Mouse (Mus musculus): ENCODE measurements around the gene Atp6v0a4. TPM values are rescaled to one million over a fixed set of nuclear protein-coding genes. Genes with fewer than 3 reads are reported as not detected.
A peak's percentile ranks its signal among the peaks of the same experiment; 100 is the strongest.

Atp6v0a4 gene
- polyA plus RNA-seq, 1 experiment from 2014 or later: not detected

DNA sequence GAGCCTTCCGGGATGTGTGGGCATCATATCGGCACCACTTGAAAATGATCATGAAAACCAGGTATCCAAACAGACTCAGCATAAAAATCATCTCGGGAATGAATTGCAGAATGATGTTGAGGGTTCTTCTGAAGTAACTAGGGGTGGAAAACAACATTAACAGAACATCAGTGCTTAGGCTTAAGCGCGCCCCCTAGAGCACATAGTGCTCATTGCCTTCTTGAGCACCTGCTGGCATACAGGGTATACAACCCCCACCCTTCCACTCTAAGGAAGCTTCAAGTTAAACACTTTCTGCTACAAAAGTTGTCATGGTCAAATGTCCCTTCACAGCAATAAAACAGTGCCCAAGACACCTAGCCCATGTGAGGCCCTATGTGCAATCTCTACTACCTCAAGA, 65.6 kb downstream of the Atp6v0a4 start:
- DNase-seq (ENCODE audit: low spot score): no peak
- Histone ChIP-seq H3K4me3 (no peak overlapping the region), H3K9me3 (replicated peaks) (peaks cover 3% of the 10 kb centered on the region; the same call in 1 of the 2 replicates), H3K36me3 (no peaks in the 10 kb centered on the region), H3K27ac (no peak overlapping the region), H3K27me3 (ENCODE audit: low read depth, poor library complexity, severe bottlenecking) (no peaks in the 10 kb centered on the region), H3K4me1 (no peaks in the 10 kb centered on the region)
- 54% methylated on average over 5 of the region's 5 CpGs for WGBS

DNA sequence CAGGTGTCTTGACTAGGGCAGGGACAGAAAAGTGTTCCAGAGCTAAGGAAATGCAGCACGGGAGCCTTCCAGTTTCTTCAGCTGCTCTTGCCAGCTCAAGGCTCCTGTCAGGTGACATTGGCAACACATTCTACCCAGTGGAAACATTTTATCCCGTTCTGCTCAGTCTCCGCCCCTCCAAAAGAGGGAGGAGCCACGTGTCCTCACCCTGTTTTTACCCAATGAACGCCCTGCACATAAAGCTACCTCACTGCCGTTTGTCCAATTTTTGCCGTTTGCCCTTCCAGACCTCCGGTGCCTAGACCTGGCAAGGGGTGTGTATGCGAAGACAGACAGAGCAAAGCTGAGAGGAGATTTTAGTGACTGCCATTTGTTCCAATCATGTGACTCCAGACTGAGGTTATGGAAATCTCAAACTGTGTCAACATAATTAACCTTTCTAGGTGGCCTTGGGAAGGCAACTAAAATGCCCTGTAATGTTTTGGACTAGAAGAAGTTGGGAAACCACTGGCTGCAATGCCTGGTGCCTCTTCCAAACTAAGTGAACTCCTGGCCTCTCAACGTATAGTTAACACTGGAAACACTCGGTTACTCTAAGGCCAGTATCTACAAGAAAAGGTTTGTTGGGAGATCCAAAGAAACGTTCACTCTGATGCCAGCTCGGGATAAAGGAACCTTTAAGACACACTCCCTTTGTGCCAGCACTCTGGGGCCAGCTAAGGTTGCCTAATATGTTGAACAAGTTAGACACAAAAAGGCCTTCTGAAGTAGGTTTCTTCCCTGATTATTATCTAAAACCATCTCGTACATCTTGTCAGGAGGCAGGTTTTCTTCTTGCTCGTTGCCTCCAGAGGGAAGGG, 68.7 kb downstream of the Atp6v0a4 start:
- no peaks in the 10 kb centered on the region for H3K9me3 ChIP-seq (replicated peaks)
- H3K36me3 ChIP-seq: no peaks in the 10 kb centered on the region
- H3K27ac ChIP-seq: no peak overlapping the region
- DNase-seq (ENCODE audit: low spot score): no peak
- H3K27me3 ChIP-seq (ENCODE audit: low read depth, poor library complexity, severe bottlenecking): no peaks in the 10 kb centered on the region
- 87% methylated on average over 15 of the region's 15 CpGs for WGBS
- H3K4me3 ChIP-seq: no peak overlapping the region
- peaks cover 3% of the 10 kb centered on the region; the same call in 1 of the 2 replicates for H3K4me1 ChIP-seq

DNA sequence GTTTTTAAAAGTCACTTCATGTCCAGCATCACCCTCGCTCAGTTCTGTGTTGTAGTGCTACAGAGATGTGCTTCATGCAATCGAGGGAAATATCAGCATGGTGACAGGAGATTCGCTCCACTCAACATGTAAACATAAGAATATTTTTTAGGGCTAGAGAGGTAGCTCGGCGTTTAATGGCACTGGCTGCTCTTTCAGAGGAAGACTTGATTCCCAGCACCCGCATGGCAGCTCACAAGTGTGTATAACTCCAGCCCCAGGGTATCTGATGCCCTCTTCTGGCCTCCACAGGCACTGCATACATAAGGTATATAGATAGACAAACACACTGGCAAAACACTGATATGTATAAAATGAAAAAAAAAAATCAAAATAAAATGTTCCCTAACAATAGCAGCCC, 74.8 kb downstream of the Atp6v0a4 start:
- Histone ChIP-seq H3K27ac (peak overlapping the region; percentile 72), H3K4me1 (peaks cover 48% of the 10 kb centered on the region), H3K36me3 (no peaks in the 10 kb centered on the region), H3K9me3 (replicated peaks) (no peaks in the 10 kb centered on the region), H3K27me3 (ENCODE audit: low read depth, poor library complexity, severe bottlenecking) (no peaks in the 10 kb centered on the region), H3K4me3 (no peak overlapping the region)
- WGBS: 92% methylated on average over 6 of the region's 6 CpGs
- DNase-seq (ENCODE audit: low spot score): no peak

DNA sequence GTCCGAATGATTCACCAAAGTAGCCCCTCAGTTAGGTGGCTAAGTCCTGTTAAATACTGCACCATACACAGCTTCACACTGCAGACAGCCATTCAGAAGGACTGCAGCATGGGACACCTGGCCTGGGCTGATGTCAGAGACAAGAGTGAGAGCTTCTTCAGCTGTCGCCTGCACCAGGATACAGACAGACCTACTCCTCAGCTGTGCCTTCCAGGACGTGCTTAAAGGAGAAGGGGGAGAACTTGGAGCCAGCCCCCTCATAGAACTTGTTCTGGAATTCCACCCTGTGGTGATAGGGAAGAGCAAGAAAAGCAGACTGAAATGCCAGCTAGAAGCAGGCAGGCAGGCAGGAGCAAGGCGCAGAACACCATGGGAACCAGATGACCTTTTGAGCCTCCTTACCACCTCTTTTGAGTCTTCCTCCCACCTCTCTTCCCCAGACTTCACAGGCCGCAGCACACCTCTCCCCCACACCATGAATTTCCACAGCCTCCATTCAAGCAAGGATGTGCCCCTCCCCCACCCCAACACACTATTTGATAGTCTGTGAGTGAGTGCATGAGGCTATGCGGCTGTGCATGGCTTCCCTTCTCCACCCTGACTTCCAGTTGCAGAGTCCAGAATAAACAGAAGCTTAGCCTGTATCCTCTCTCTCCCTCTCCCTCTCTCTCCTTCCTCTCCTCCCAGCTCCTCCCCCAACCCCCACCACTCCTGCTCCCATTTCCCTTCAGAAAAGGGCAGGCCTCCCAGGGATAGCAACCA, 75.4 kb downstream of the Atp6v0a4 start:
- Histone ChIP-seq H3K27ac (peak overlapping the region; percentile 72), H3K9me3 (replicated peaks) (no peaks in the 10 kb centered on the region), H3K4me3 (no peak overlapping the region), H3K27me3 (ENCODE audit: low read depth, poor library complexity, severe bottlenecking) (no peaks in the 10 kb centered on the region), H3K4me1 (peaks cover 48% of the 10 kb centered on the region), H3K36me3 (no peaks in the 10 kb centered on the region)
- 61% methylated on average over 6 of the region's 6 CpGs for WGBS
- DNase-seq (ENCODE audit: low spot score): no peak

DNA sequence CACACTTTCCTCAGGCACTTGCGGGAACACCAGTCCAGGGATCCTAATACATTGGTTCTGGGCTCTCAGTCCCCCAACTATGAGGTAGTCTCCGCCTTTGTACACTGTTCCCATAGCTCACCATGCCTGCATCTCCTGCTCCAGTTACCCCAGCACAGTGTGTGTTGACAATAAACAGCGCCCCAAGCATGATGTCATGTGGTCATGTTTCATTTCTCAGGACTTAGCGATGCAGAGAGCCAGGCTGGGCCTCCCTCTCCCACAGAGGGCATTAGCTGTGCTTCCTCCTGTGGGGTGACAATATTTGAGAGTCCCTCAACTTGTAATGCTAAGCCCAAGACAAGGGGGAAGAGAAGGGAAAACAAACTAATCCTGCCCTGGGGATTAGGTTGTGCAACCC, 76.4 kb downstream of the Atp6v0a4 start:
- Histone ChIP-seq H3K36me3 (no peaks in the 10 kb centered on the region), H3K4me1 (peaks cover 48% of the 10 kb centered on the region), H3K4me3 (no peak overlapping the region), H3K27me3 (ENCODE audit: low read depth, poor library complexity, severe bottlenecking) (no peaks in the 10 kb centered on the region), H3K9me3 (replicated peaks) (no peaks in the 10 kb centered on the region), H3K27ac (peak overlapping the region; percentile 67; the same call in 1 of the 2 replicates)
- no peak for DNase-seq (ENCODE audit: low spot score)
- 86% methylated on average over 4 of the region's 4 CpGs for WGBS

DNA sequence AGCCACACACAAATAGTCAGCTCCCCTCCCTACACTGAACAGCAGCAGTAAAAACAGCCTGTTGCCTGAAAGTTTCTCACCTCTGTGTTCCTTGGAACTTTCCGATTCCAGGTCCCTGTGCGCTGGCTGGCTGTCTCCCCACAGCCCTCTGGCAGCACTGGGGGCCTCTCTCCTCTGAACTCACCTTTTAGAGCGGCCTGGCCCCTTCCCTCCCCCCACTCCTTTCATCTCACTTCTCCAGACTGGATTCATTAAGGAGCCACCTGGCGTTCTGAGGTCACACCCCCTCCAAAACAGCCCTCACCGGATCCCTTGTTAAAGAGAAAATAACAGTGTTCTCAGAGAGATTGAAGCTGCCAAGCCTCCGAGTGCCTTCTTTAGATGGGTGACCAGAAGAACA, 77.5 kb downstream of the Atp6v0a4 start, which contains the start of gene Svopl:
TSS of gene Svopl (minus strand) at position 159 of the 400 bp plus-strand sequence.
- no peaks in the 10 kb centered on the region for H3K27me3 ChIP-seq (ENCODE audit: low read depth, poor library complexity, severe bottlenecking)
- peak; percentile 69 for DNase-seq (ENCODE audit: low spot score)
- no peaks in the 10 kb centered on the region for H3K36me3 ChIP-seq
- H3K4me1 ChIP-seq: peaks cover 48% of the 10 kb centered on the region
- 6% methylated on average over 6 of the region's 6 CpGs for WGBS
- no peaks in the 10 kb centered on the region for H3K9me3 ChIP-seq (replicated peaks)
- peak within 1 kb of the TSS; percentile 79 for H3K27ac ChIP-seq
- H3K4me3 ChIP-seq: peak within 1 kb of the TSS; percentile 23

DNA sequence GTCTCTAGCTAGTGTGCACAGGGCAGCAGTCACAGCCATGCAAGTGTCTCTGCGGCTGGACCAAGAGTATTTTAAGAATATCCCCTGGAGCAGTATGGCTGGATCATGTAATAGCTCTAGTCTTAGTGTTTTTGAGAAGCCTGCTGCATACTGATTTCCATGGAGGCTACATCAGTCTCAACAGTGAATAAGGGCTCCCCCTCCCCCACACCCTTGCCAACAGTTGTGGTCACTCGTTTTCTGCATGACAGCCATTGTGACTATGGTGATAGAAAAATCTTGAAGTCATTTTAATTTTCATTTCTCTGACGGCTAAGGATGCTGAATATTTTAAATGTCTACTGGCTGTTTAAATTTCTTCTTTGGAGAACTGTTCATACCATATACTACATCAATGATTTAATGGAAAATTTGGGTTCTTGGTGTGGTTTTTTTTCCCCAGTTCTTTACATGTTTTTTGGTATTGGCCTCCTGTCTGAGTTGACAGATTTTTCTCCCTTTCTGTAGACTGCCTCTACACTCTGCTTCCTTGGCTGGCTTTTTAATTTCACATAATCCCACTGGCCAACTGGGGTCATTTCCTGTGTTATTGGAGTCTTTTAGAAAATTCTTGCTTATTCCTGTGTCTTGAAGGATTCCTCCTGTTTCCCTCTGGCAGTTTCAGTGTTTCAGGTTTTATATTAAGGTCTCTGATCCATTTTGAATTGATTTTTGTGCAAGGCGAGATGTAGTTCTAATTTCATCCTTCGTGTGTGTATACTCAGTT, 91.4 kb downstream of the Atp6v0a4 start:
- H3K4me3 ChIP-seq: no peak overlapping the region
- DNase-seq (ENCODE audit: low spot score): no peak
- no peaks in the 10 kb centered on the region for H3K9me3 ChIP-seq (replicated peaks)
- 83% methylated on average over 5 of the region's 5 CpGs for WGBS
- H3K36me3 ChIP-seq: no peaks in the 10 kb centered on the region
- peaks cover 37% of the 10 kb centered on the region for H3K4me1 ChIP-seq
- H3K27me3 ChIP-seq (ENCODE audit: low read depth, poor library complexity, severe bottlenecking): no peaks in the 10 kb centered on the region
- no peak overlapping the region for H3K27ac ChIP-seq

DNA sequence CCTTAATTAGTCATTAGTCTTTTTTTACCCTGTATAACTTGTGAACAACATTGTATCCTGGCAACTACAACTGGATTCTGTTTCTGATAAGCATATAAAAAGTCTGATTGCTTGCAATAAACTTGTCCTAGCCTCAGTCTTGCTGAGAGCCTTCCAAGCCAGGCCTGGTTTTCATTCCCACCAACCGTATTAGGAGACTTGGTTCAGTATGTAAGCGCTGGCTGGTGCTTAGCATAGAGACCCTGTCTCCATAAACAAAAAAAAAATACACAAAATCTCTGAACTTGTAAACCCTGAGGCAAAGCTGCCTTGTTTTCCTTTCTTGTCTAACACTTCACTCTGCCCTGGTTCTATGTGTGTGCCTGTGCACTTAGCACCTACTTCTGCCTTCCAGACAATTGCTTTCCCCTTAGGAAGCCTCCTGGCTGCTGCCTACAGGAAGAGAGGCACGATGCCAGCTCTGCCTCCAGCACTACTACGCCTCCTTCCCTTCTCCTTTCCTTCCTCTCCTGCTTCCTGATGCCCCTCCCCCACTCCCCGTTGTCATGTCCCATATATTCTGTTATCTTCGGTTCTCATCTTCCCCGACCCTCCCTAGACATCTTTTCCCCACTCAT, 92.4 kb downstream of the Atp6v0a4 start:
- Histone ChIP-seq H3K27me3 (ENCODE audit: low read depth, poor library complexity, severe bottlenecking) (no peaks in the 10 kb centered on the region), H3K4me1 (peaks cover 41% of the 10 kb centered on the region)
- DNase-seq (ENCODE audit: low spot score): no peak

DNA sequence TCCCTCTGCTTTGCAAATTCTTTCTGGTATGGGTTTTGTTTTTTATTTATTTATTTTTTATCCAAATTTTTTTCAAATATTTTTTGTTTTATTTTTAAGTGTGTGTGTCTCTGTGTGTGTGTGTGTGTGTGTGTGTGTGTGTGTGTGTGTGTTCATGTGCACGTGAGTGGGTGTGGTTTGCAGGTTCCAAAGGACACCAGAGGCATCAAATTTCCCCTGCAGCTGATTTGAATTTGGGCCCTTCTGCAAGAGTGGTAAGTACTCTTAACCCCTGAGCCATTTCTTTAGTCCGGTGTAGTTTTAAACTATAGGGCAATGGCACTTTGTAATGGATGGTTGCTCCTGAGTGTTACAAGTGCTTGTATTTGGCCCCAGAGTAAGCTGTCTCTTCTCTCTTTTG, 96.2 kb downstream of the Atp6v0a4 start:
- DNase-seq (ENCODE audit: low spot score): no peak
- no peaks in the 10 kb centered on the region for H3K27me3 ChIP-seq (ENCODE audit: low read depth, poor library complexity, severe bottlenecking)
- 38% methylated on average over 2 of the region's 2 CpGs for WGBS
- peaks cover 26% of the 10 kb centered on the region for H3K4me1 ChIP-seq
- H3K4me3 ChIP-seq: no peak overlapping the region
- no peaks in the 10 kb centered on the region for H3K36me3 ChIP-seq
- no peak overlapping the region for H3K27ac ChIP-seq
- no peaks in the 10 kb centered on the region for H3K9me3 ChIP-seq (replicated peaks)

More for the DNA sequence above, 92.4 kb downstream of the Atp6v0a4 start:
- peak overlapping the region; percentile 59 for H3K27ac ChIP-seq
- no peaks in the 10 kb centered on the region for H3K9me3 ChIP-seq (replicated peaks)
- H3K4me3 ChIP-seq: no peak overlapping the region
- 54% methylated on average over 7 of the region's 7 CpGs for WGBS
- H3K36me3 ChIP-seq: no peaks in the 10 kb centered on the region

DNA sequence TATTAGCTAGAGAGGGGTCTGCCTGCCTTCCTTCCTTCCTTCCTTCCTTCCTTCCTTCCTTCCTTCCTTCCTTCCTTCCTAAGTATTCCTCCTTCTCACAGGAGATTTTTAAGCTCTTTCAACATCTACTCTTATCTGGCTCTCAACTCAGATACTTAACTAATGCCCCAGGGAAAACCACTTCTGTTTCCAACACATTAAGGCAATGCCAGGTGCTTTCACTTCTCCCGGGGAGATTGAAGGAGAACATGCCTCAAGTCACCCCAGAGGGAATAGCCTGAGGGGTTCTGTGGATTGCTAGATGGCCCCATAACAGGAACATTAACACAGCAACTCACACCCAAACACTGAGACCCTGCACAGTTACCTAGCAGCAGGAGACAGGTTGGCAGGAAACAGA, 96.6 kb downstream of the Atp6v0a4 start:
- H3K4me1 ChIP-seq: peaks cover 22% of the 10 kb centered on the region
- H3K27ac ChIP-seq: no peak overlapping the region
- no peaks in the 10 kb centered on the region for H3K27me3 ChIP-seq (ENCODE audit: low read depth, poor library complexity, severe bottlenecking)
- no peaks in the 10 kb centered on the region for H3K9me3 ChIP-seq (replicated peaks)
- 49% methylated on average over 1 of the region's 1 CpGs for WGBS
- H3K4me3 ChIP-seq: no peak overlapping the region
- H3K36me3 ChIP-seq: no peaks in the 10 kb centered on the region
- no peak for DNase-seq (ENCODE audit: low spot score)

DNA sequence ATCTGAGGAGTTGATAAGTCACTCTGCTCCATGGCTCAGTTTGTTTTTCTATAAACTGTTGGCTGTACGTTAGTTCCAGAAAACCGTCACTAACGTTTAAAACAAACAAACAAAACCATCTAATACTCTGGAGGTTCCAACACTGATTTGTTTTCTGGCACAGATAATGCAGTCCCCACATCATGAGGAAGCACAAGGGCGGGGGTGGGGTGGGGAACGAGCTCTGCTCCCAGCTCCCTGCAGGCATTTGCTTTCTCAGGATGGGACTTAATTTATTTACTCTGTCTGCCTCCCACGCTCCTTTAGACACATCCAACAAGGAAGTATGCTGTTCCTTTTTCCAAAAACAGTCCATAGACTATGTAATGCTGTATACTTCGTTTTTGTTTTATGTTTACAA, 101.1 kb downstream of the Atp6v0a4 start:
- Histone ChIP-seq H3K36me3 (no peaks in the 10 kb centered on the region), H3K27ac (no peak overlapping the region), H3K27me3 (ENCODE audit: low read depth, poor library complexity, severe bottlenecking) (no peaks in the 10 kb centered on the region), H3K9me3 (replicated peaks) (no peaks in the 10 kb centered on the region), H3K4me1 (peaks cover 7% of the 10 kb centered on the region; the same call in 1 of the 2 replicates), H3K4me3 (no peak overlapping the region)
- 47% methylated on average over 7 of the region's 7 CpGs for WGBS
- no peak for DNase-seq (ENCODE audit: low spot score)

DNA sequence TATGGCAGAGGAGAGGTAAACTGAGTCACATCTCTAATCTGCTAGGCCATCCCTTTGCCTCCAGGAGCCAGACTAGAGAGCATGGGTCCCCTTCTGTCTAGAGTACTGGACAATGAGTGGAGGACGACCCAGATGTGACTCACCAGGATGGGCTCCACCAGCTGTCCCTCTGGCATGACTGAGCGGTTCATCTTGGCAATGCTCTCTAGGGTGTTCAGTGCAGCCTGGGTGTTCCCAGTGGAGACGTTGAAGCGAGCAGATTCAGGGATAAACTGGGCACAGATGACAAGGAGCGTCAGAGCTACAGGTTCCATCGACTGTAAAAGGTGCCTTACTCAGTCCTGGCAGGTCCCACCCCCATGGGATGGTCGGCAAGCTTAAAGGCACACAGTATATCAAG, 103.0 kb downstream of the Atp6v0a4 start:
- 89% methylated on average over 7 of the region's 7 CpGs for WGBS
- Histone ChIP-seq H3K4me3 (no peak overlapping the region), H3K4me1 (no peaks in the 10 kb centered on the region), H3K27me3 (ENCODE audit: low read depth, poor library complexity, severe bottlenecking) (no peaks in the 10 kb centered on the region), H3K9me3 (replicated peaks) (no peaks in the 10 kb centered on the region), H3K36me3 (no peaks in the 10 kb centered on the region), H3K27ac (no peak overlapping the region)
- no peak for DNase-seq (ENCODE audit: low spot score)
